Mouse (Mus musculus): ENCODE results near the gene Mri1. TPM values are rescaled to one million over a fixed set of nuclear protein-coding genes. Genes with fewer than 3 reads are reported as not detected.

The Mri1 gene
- polyA plus RNA-seq, 1 experiment from 2014 or later, result 45.4 TPM

DNA sequence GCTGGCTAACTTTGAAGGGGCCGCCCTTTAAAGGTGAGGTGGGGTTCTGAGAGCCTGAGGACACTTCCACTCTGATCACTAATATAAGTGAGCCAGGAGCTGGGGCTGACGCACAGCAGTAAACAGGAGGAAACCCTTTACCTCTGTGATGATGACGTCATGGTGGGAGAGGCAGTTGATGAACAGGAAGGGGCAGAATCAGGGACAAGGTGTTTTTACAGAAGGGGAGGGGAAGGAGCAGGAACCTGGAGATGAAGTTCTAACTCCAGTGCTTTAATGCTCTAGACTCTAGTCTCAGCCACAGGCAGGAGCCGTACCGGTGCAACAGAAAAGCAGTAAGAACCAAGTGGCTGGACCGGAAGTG is 686 bp downstream of the Mri1 start:
- ATAC-seq (ENCODE audit: insufficient number of reproducible peaks, insufficient read depth, low FRiP score, low read depth), result no peak
- 15% methylated on average over 6 of the region's 6 CpGs for WGBS
- peak overlapping the region; percentile 92 for H3K4me2 ChIP-seq (ENCODE audit: low read length)
- no peaks in the 10 kb centered on the region for H3K9me3 ChIP-seq (ENCODE audit: control insufficient read depth, low read length)
- no peaks in the 10 kb centered on the region for H3K27me3 ChIP-seq (ENCODE audit: control insufficient read depth, insufficient read depth, low read length)
- peak overlapping the region in 1 of 2 experiments; percentile 78; a peak in 3 of 4 replicates for H3K27ac ChIP-seq (replicated peaks in 1 of 2; ENCODE audit: control insufficient read depth in 1 of 2, insufficient read depth in 1 of 2, low read depth in 2 of 2, low read length in 2 of 2)
- H3K9ac ChIP-seq (ENCODE audit: low read length), result peak overlapping the region; percentile 77
- H3K4me1 ChIP-seq (ENCODE audit: control insufficient read depth in 2 of 2, insufficient read depth in 2 of 2, low read length in 2 of 2), result peaks cover 10 to 14% of the 10 kb centered on the region in 2 experiments
- H3K4me3 ChIP-seq (ENCODE audit: control insufficient read depth in 1 of 2, insufficient read depth in 1 of 2, low read depth in 1 of 2, low read length in 2 of 2), result peak overlapping the region; percentile 65 to 74
- H3K36me3 ChIP-seq (ENCODE audit: control insufficient read depth, insufficient read depth, low read length), result peaks cover 75% of the 10 kb centered on the region

DNA sequence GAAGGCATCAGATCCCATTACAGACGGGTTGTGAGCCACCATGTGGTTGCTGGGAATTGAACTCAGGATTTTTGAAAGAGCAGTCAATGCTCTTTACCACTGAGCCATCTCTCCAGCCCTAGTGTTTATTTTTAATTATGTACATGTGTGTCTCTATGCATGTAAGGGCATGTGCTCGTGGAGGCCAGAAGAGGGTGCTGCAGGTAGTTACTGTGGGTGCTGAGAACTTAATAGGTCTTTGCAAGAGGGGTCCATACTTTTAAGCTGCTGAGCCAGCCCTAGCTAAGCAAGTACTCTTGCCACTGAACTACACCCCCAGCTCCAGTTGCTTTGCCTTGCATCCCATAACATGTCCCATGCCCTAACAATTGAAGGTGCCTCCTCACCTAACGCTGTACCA is 1.3 kb downstream of the Mri1 start:
- no peak overlapping the region for H3K9ac ChIP-seq (ENCODE audit: low read length)
- no peak overlapping the region for H3K27ac ChIP-seq (replicated peaks in 1 of 2; ENCODE audit: control insufficient read depth in 1 of 2, insufficient read depth in 1 of 2, low read depth in 2 of 2, low read length in 2 of 2)
- WGBS, result 90% methylated on average over 3 of the region's 3 CpGs
- H3K36me3 ChIP-seq (ENCODE audit: control insufficient read depth, insufficient read depth, low read length), result peaks cover 75% of the 10 kb centered on the region
- peaks cover 10 to 14% of the 10 kb centered on the region in 2 experiments for H3K4me1 ChIP-seq (ENCODE audit: control insufficient read depth in 2 of 2, insufficient read depth in 2 of 2, low read length in 2 of 2)
- H3K9me3 ChIP-seq (ENCODE audit: control insufficient read depth, low read length), result no peaks in the 10 kb centered on the region
- H3K27me3 ChIP-seq (ENCODE audit: control insufficient read depth, insufficient read depth, low read length), result no peaks in the 10 kb centered on the region
- no peak for ATAC-seq (ENCODE audit: insufficient number of reproducible peaks, insufficient read depth, low FRiP score, low read depth)
- peak overlapping the region; percentile 65 to 74; a peak in 2 of 4 replicates for H3K4me3 ChIP-seq (ENCODE audit: control insufficient read depth in 1 of 2, insufficient read depth in 1 of 2, low read depth in 1 of 2, low read length in 2 of 2)
- peak overlapping the region; percentile 92 for H3K4me2 ChIP-seq (ENCODE audit: low read length)

DNA sequence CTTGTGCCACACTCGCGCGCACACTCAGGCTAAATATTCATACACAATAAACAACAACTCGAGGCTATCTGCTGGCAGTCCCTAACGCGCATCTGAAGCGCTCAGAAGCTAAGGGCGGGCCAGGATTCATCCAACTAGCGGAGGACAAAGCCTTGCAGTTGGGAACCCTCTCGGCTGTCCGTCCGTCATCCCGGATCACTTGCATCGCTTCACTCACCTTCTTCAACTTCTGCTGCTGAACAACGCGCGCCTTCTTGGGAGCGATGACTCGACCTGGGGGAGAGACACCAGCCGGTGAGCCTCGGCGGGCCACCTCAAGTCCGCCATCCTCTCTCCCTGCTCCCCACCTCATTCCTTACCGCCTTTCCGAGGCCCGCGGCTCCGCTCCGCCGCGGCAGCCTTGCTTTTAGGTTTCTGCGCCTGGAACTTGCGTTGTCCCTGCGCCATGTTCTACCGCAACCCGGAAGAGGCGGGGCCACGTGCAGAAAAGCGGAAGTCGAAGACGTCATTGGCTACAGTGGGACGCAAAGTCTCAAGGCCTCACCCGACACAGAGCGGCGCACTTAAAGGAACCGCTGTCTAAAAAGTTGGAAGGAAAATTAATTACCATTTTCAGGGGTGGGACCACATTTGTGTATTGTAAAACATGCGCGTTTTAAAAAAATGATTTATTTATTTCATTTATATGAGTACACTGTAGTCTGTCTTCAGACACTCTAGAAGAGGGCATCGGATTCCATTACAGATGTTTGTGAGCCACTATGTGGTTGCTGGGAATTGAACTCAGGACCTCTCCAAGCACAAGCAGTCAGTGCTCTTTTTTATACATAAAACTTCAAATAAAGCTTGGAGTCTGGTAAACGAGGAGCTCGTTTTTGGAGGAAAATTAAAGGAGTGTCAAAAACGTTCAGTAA is 7.6 kb downstream of the Mri1 start, which contains the start of gene D8Ertd738e:
Gene D8Ertd738e (minus strand): TSS at position 463 of the 914 bp plus-strand sequence.
- Histone ChIP-seq H3K4me1 (ENCODE audit: control insufficient read depth in 2 of 2, insufficient read depth in 2 of 2, low read length in 2 of 2) (no peaks in the 10 kb centered on the region), H3K9ac (ENCODE audit: low read length) (peak within 1 kb of the TSS; percentile 95), H3K9me3 (ENCODE audit: control insufficient read depth, low read length) (no peaks in the 10 kb centered on the region), H3K4me3 (ENCODE audit: control insufficient read depth in 1 of 2, insufficient read depth in 1 of 2, low read depth in 1 of 2, low read length in 2 of 2) (peak within 1 kb of the TSS; percentile 73 to 89), H3K27ac (replicated peaks in 1 of 2; ENCODE audit: control insufficient read depth in 1 of 2, insufficient read depth in 1 of 2, low read depth in 2 of 2, low read length in 2 of 2) (peak within 1 kb of the TSS; percentile 63 to 80), H3K4me2 (ENCODE audit: low read length) (peak within 1 kb of the TSS; percentile 77), H3K27me3 (ENCODE audit: control insufficient read depth, insufficient read depth, low read length) (no peaks in the 10 kb centered on the region), H3K36me3 (ENCODE audit: control insufficient read depth, insufficient read depth, low read length) (peaks cover 77% of the 10 kb centered on the region)
- peak; percentile 81 for ATAC-seq (ENCODE audit: insufficient number of reproducible peaks, insufficient read depth, low FRiP score, low read depth)
- WGBS, result 3% methylated on average over 52 of the region's 52 CpGs

DNA sequence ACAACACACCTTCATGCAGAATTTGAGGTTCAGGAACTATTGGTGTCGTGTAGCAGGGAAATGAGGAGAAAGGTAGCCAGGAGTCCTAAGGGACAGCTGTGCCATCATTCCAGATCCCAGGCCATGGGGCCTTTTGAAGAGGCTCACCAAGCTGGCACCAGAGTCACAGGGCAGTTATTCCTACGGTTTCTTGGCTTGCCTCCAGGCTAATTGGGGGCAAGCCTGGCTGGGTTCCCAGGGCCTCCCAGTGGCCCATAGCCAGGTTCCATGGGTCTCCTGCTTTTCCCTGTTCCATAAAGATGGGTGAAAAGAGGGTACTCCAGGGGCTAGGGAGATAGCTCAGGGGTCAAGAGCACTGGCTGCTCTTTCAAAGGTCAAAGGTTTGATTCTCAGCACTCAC is 15.3 kb downstream of the Mri1 start:
- Histone ChIP-seq H3K9ac (ENCODE audit: low read length) (no peak overlapping the region), H3K4me2 (ENCODE audit: low read length) (no peak overlapping the region), H3K4me1 (ENCODE audit: control insufficient read depth in 2 of 2, insufficient read depth in 2 of 2, low read length in 2 of 2) (peaks cover 14 to 26% of the 10 kb centered on the region in 2 experiments), H3K4me3 (ENCODE audit: control insufficient read depth in 1 of 2, insufficient read depth in 1 of 2, low read depth in 1 of 2, low read length in 2 of 2) (no peak overlapping the region), H3K27me3 (ENCODE audit: control insufficient read depth, insufficient read depth, low read length) (no peaks in the 10 kb centered on the region), H3K9me3 (ENCODE audit: control insufficient read depth, low read length) (no peaks in the 10 kb centered on the region), H3K27ac (replicated peaks in 1 of 2; ENCODE audit: control insufficient read depth in 1 of 2, insufficient read depth in 1 of 2, low read depth in 2 of 2, low read length in 2 of 2) (peak overlapping the region; percentile 29 to 50; a peak in 3 of 4 replicates), H3K36me3 (ENCODE audit: control insufficient read depth, insufficient read depth, low read length) (peaks cover 25% of the 10 kb centered on the region)
- WGBS, result 30% methylated on average over 2 of the region's 2 CpGs
- ATAC-seq (ENCODE audit: insufficient number of reproducible peaks, insufficient read depth, low FRiP score, low read depth), result no peak

DNA sequence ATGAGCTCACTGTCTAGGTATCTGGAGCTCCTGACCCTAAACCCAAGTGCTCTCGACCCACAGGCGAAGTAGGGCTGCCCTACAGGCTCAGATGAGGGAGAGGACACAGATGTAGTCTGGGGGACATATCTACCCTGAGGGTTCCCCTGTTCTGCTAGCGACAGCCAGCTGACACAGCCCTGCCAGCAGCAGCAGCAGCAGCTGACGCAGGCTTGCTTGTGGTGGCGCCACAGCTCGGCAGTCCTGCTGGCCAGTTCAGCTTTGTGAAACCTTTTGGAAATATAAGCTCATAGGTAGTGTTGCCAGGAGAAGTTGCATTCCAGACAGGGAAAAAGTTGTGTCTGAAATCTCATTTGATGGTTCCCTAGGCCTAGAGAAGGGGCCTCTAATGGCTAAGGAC is 16.0 kb downstream of the Mri1 start:
- Histone ChIP-seq H3K27me3 (ENCODE audit: control insufficient read depth, insufficient read depth, low read length) (no peaks in the 10 kb centered on the region), H3K36me3 (ENCODE audit: control insufficient read depth, insufficient read depth, low read length) (peaks cover 19% of the 10 kb centered on the region), H3K9ac (ENCODE audit: low read length) (peak overlapping the region; percentile 49; the same call in 1 of the 2 replicates), H3K4me3 (ENCODE audit: control insufficient read depth in 1 of 2, insufficient read depth in 1 of 2, low read depth in 1 of 2, low read length in 2 of 2) (no peak overlapping the region), H3K4me2 (ENCODE audit: low read length) (no peak overlapping the region), H3K9me3 (ENCODE audit: control insufficient read depth, low read length) (no peaks in the 10 kb centered on the region), H3K27ac (replicated peaks in 1 of 2; ENCODE audit: control insufficient read depth in 1 of 2, insufficient read depth in 1 of 2, low read depth in 2 of 2, low read length in 2 of 2) (peak overlapping the region; percentile 46 to 50; a peak in 3 of 4 replicates), H3K4me1 (ENCODE audit: control insufficient read depth in 2 of 2, insufficient read depth in 2 of 2, low read length in 2 of 2) (peaks cover 15 to 26% of the 10 kb centered on the region in 2 experiments)
- 29% methylated on average over 6 of the region's 6 CpGs for WGBS
- ATAC-seq (ENCODE audit: insufficient number of reproducible peaks, insufficient read depth, low FRiP score, low read depth), result no peak

DNA sequence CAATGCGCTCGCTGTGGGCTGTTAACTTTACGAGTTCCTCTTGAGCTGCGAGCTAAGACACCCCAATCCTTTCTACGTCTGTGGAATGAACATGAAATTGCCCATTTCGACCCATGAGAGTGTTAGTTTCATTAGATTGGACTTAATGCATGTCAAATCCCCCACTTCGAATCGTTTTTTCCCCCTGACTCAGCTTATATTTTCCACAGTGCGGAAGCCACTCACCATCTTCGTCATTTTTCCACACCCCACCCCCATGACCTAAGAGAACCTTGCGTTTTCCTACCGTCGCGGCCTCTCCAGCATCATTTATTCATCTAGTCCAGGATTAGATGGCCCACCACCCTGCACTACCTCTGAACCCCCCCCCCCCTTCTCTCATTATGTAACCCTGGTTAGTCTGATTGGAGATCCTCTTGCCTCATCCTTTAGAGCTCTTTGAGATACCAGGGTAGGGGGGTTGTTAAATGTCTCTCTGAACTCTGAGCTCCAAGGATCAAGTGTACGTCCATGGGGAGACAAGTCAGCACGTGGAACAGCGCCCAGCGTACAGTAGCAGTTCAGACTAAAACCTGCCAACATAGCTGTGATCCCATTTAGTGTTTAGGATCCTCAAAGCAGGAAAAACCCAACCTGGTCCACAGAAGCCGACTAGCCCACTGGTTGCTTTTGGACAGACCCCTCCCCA is 19.4 kb downstream of the Mri1 start:
- peak overlapping the region; percentile 89 for H3K4me2 ChIP-seq (ENCODE audit: low read length)
- H3K9me3 ChIP-seq (ENCODE audit: control insufficient read depth, low read length), result no peaks in the 10 kb centered on the region
- peaks cover 23 to 35% of the 10 kb centered on the region in 2 experiments for H3K4me1 ChIP-seq (ENCODE audit: control insufficient read depth in 2 of 2, insufficient read depth in 2 of 2, low read length in 2 of 2)
- 16% methylated on average over 19 of the region's 19 CpGs for WGBS
- peaks cover 21% of the 10 kb centered on the region for H3K36me3 ChIP-seq (ENCODE audit: control insufficient read depth, insufficient read depth, low read length)
- peak overlapping the region; percentile 76 to 83 for H3K27ac ChIP-seq (replicated peaks in 1 of 2; ENCODE audit: control insufficient read depth in 1 of 2, insufficient read depth in 1 of 2, low read depth in 2 of 2, low read length in 2 of 2)
- no peaks in the 10 kb centered on the region for H3K27me3 ChIP-seq (ENCODE audit: control insufficient read depth, insufficient read depth, low read length)
- H3K4me3 ChIP-seq (ENCODE audit: control insufficient read depth in 1 of 2, insufficient read depth in 1 of 2, low read depth in 1 of 2, low read length in 2 of 2), result peak overlapping the region; percentile 77 to 90
- H3K9ac ChIP-seq (ENCODE audit: low read length), result peak overlapping the region; percentile 81
- ATAC-seq (ENCODE audit: insufficient number of reproducible peaks, insufficient read depth, low FRiP score, low read depth), result no peak; the same call in 1 of the 2 replicates

DNA sequence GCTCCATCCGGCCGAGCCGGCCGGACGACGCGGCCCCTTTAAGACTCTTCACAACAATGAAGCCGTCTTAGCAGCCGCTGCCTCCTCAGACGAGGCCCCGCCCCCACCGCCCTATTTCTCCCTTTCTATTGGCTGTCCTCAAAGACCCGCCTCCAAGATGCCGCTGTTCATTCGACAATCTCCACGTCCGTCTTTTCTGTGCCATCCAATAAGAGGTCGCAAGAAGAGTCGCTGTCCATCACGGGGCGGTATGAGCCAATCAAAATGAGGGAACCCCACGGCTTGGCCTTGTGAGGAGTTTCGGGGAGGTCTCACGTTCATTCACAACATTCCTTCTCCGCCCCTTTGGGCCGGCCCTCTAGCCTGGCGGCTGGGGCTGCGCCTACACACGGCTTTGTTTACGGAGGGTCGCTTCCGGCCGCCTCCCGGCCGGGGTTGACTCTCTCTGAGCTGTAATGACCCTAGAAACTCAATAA is 20.1 kb downstream of the Mri1 start, which contains the start of gene Zswim4:
Gene Zswim4 (minus strand): TSS at position 58 of the 476 bp plus-strand sequence.
- Histone ChIP-seq H3K4me3 (ENCODE audit: control insufficient read depth in 1 of 2, insufficient read depth in 1 of 2, low read depth in 1 of 2, low read length in 2 of 2) (peak within 1 kb of the TSS; percentile 84 to 90), H3K36me3 (ENCODE audit: control insufficient read depth, insufficient read depth, low read length) (peaks cover 27% of the 10 kb centered on the region), H3K9me3 (ENCODE audit: control insufficient read depth, low read length) (no peaks in the 10 kb centered on the region), H3K9ac (ENCODE audit: low read length) (peak within 1 kb of the TSS; percentile 95), H3K4me1 (ENCODE audit: control insufficient read depth in 2 of 2, insufficient read depth in 2 of 2, low read length in 2 of 2) (peaks cover 20 to 30% of the 10 kb centered on the region in 2 experiments), H3K4me2 (ENCODE audit: low read length) (peak within 1 kb of the TSS; percentile 89), H3K27ac (replicated peaks in 1 of 2; ENCODE audit: control insufficient read depth in 1 of 2, insufficient read depth in 1 of 2, low read depth in 2 of 2, low read length in 2 of 2) (peak within 1 kb of the TSS; percentile 76 to 83), H3K27me3 (ENCODE audit: control insufficient read depth, insufficient read depth, low read length) (no peaks in the 10 kb centered on the region)
- ATAC-seq (ENCODE audit: insufficient number of reproducible peaks, insufficient read depth, low FRiP score, low read depth), result peak; percentile 96
- WGBS, result under 1% methylated on average over 34 of the region's 35 CpGs

All from heart, embryonic 14.5 days (tissue).